Mouse (Mus musculus) spleen, adult 2 months (tissue): Measurements from ENCODE around the gene Nos1ap. TPM values are rescaled to one million over a fixed set of nuclear protein-coding genes. Genes with fewer than 3 reads are reported as not detected.

Experiments
- DNase-seq, 2 experiments: peaks; one replicate each; pipeline versions ENCODE4 v3.0.0 to v3.0.0-alpha.2; 2012 to 2021; ENCODE audit warnings: low spot score in 2 of 2, low read depth in 1 of 2
- H3K27ac ChIP-seq: fragments of 200-500 bp; 2 replicates; pipeline ENCODE4 v1.5.1; 2012; ENCODE audit warnings: low read length, inconsistent platforms; ENCODE audit not compliant: insufficient read depth
- H3K27me3 ChIP-seq: fragments of 200-500 bp; 2 replicates; pipeline ENCODE4 v1.6.1; 2012; ENCODE audit warnings: mild to moderate bottlenecking, moderate library complexity, low read length, inconsistent platforms; ENCODE audit not compliant: control insufficient read depth, insufficient read depth
- H3K36me3 ChIP-seq: fragments of 200-500 bp; 2 replicates; pipeline ENCODE4 v1.6.1; 2012; ENCODE audit warnings: mild to moderate bottlenecking, low read length, inconsistent platforms; ENCODE audit not compliant: control insufficient read depth, insufficient read depth
- H3K4me1 ChIP-seq: fragments of 200-500 bp; 2 replicates; pipeline ENCODE4 v1.6.1; 2011; ENCODE audit warnings: inconsistent platforms; ENCODE audit not compliant: control insufficient read depth, insufficient read depth, insufficient read length
- H3K4me3 ChIP-seq: fragments of 200-500 bp; 2 replicates; pipeline ENCODE4 v1.5.1; 2011; ENCODE audit warnings: mild to moderate bottlenecking, inconsistent platforms; ENCODE audit not compliant: insufficient read depth, insufficient read length; ENCODE audit errors: extremely low read depth
- CTCF ChIP-seq: fragments of 200-500 bp; IDR thresholded peaks from 2 replicates; pipeline ENCODE4 v1.5.1; 2011; ENCODE audit warnings: mild to moderate bottlenecking, inconsistent platforms; ENCODE audit not compliant: insufficient read depth, insufficient read length, insufficient replicate concordance; ENCODE audit errors: extremely low read depth
- POLR2A ChIP-seq: fragments of 200-500 bp; IDR thresholded peaks from 2 replicates; pipeline ENCODE4 v1.6.1; 2011; ENCODE audit warnings: low read depth, low read length, inconsistent platforms
- WGBS: fragments of 180-500 bp; shearing (Covaris S2); methylation state at CpG from one replicate; pipeline ENCODE4 v1.1.7; 2018; 5-methylcytosine and 5-hydroxymethylcytosine counted together
- polyA plus RNA-seq: library from polyadenylated mRNA; depleted of rRNA; stranded (reverse); fragments of >200 nt; gene quantifications from 2 replicates; pipeline ENCODE4 v1.2.3, GENCODE M21; 2012

Nos1ap gene
- polyA plus RNA-seq, 1 experiment: 8.1 TPM

- H3K36me3 ChIP-seq: no peaks in the 10 kb centered on the region
- no peaks in the 10 kb centered on the region for H3K4me1 ChIP-seq
- DNase-seq: no peak
- H3K4me3 ChIP-seq: no peak overlapping the region
- H3K27ac ChIP-seq: no peak overlapping the region
- TF ChIP-seq POLR2A: no peak
- no peak for TF ChIP-seq CTCF
- no peaks in the 10 kb centered on the region for H3K27me3 ChIP-seq
- WGBS: 91% methylated on average over 6 of the region's 6 CpGs
Measured at GRCm38 (mm10) chr1:170516182-170516581, 73.5 kb downstream of the Nos1ap start.

GRCm38 (mm10) chr1:170515455-170515854 is 74.2 kb downstream of the Nos1ap start:
- TF ChIP-seq POLR2A (no peak), CTCF (no peak)

GRCm38 (mm10) chr1:170514226-170514625 is 75.4 kb downstream of the Nos1ap start:
- H3K36me3 ChIP-seq: no peaks in the 10 kb centered on the region
- no peak overlapping the region for H3K27ac ChIP-seq
- DNase-seq: no peak
- TF ChIP-seq CTCF (no peak), POLR2A (no peak)
- H3K27me3 ChIP-seq: no peaks in the 10 kb centered on the region
- no peaks in the 10 kb centered on the region for H3K4me1 ChIP-seq
- WGBS: 96% methylated on average over 12 of the region's 12 CpGs
- no peak overlapping the region for H3K4me3 ChIP-seq

More at GRCm38 (mm10) chr1:170515455-170515854, 74.2 kb downstream of the Nos1ap start:
- H3K27me3 ChIP-seq: no peaks in the 10 kb centered on the region
- no peaks in the 10 kb centered on the region for H3K36me3 ChIP-seq
- DNase-seq: no peak
- H3K4me3 ChIP-seq: no peak overlapping the region
- 79% methylated on average over 1 of the region's 1 CpGs for WGBS
- no peak overlapping the region for H3K27ac ChIP-seq
- no peaks in the 10 kb centered on the region for H3K4me1 ChIP-seq

- TF ChIP-seq POLR2A (no peak), CTCF (no peak)
- WGBS: 84% methylated on average over 3 of the region's 3 CpGs
- H3K27ac ChIP-seq: no peak overlapping the region
- H3K4me1 ChIP-seq: no peaks in the 10 kb centered on the region
- H3K27me3 ChIP-seq: no peaks in the 10 kb centered on the region
- no peaks in the 10 kb centered on the region for H3K36me3 ChIP-seq
- no peak for DNase-seq
- H3K4me3 ChIP-seq: no peak overlapping the region
Measured at GRCm38 (mm10) chr1:170512429-170513097, 77.1 kb downstream of the Nos1ap start.

GRCm38 (mm10) chr1:170510595-170511240 is 78.9 kb downstream of the Nos1ap start:
- H3K4me3 ChIP-seq: no peak overlapping the region
- no peak overlapping the region for H3K27ac ChIP-seq
- H3K27me3 ChIP-seq: no peaks in the 10 kb centered on the region
- WGBS: 4% methylated on average over 3 of the region's 3 CpGs
- no peak for TF ChIP-seq CTCF
- no peak for TF ChIP-seq POLR2A
- no peaks in the 10 kb centered on the region for H3K4me1 ChIP-seq
- no peaks in the 10 kb centered on the region for H3K36me3 ChIP-seq
- no peak for DNase-seq

- TF ChIP-seq CTCF: no peak
- TF ChIP-seq POLR2A: no peak
- 91% methylated on average over 6 of the region's 6 CpGs for WGBS
- Histone ChIP-seq H3K27me3 (no peaks in the 10 kb centered on the region), H3K4me1 (no peaks in the 10 kb centered on the region), H3K36me3 (no peaks in the 10 kb centered on the region), H3K27ac (no peak overlapping the region), H3K4me3 (no peak overlapping the region)
- DNase-seq: no peak
Measured at GRCm38 (mm10) chr1:170506309-170506708, 83.4 kb downstream of the Nos1ap start.

GRCm38 (mm10) chr1:170505107-170505506 is 84.6 kb downstream of the Nos1ap start:
- TF ChIP-seq CTCF (no peak), POLR2A (no peak)
- Histone ChIP-seq H3K4me3 (no peak overlapping the region), H3K4me1 (no peaks in the 10 kb centered on the region), H3K27ac (no peak overlapping the region), H3K27me3 (no peaks in the 10 kb centered on the region), H3K36me3 (no peaks in the 10 kb centered on the region)
- no peak for DNase-seq
- 84% methylated on average over 3 of the region's 3 CpGs for WGBS
